Mouse (Mus musculus): ENCODE data around the gene Adarb2. TPM values are rescaled to one million over a fixed set of nuclear protein-coding genes. Genes with fewer than 3 reads are reported as not detected.
A peak's percentile ranks its signal among the peaks of the same experiment; 100 is the strongest.

The Adarb2 gene
- polyA plus RNA-seq, 1 experiment from 2014 or later, result not detected

GRCm38 (mm10) chr13:8742792-8743191 is 540.1 kb downstream of the Adarb2 start:
- H3K27ac ChIP-seq (ENCODE audit: low read length), result no peak overlapping the region
- no peak overlapping the region for H3K9ac ChIP-seq (replicated peaks; ENCODE audit: low read depth)
- H3K36me3 ChIP-seq (ENCODE audit: insufficient read depth, low read length), result no peaks in the 10 kb centered on the region
- no peak for TF ChIP-seq CTCF (IDR thresholded peaks at IDR 0.05)
- TF ChIP-seq EP300 (IDR thresholded peaks at IDR 0.05), result no peak
- no peaks in the 10 kb centered on the region for H3K27me3 ChIP-seq (replicated peaks; ENCODE audit: insufficient read depth, low read length)
- no peak for ATAC-seq
- H3K4me2 ChIP-seq (replicated peaks; ENCODE audit: low read depth, low read length), result no peak overlapping the region
- DNase-seq (ENCODE audit: low spot score), result no peak
- H3K9me3 ChIP-seq (ENCODE audit: low read length), result no peaks in the 10 kb centered on the region
- H3K4me1 ChIP-seq (ENCODE audit: insufficient read depth, low read depth, low read length), result no peaks in the 10 kb centered on the region
- no peak overlapping the region for H3K4me3 ChIP-seq (ENCODE audit: low read depth, low read length)
- WGBS, result 91% methylated on average over 5 of the region's 5 CpGs

- peak; percentile 66 for DNase-seq (ENCODE audit: low spot score)
- Histone ChIP-seq H3K27me3 (replicated peaks; ENCODE audit: insufficient read depth, low read length) (no peaks in the 10 kb centered on the region), H3K9ac (replicated peaks; ENCODE audit: low read depth) (no peak overlapping the region), H3K27ac (ENCODE audit: low read length) (no peak overlapping the region), H3K4me2 (replicated peaks; ENCODE audit: low read depth, low read length) (no peak overlapping the region), H3K4me1 (ENCODE audit: insufficient read depth, low read depth, low read length) (no peaks in the 10 kb centered on the region), H3K9me3 (ENCODE audit: low read length) (no peaks in the 10 kb centered on the region), H3K36me3 (ENCODE audit: insufficient read depth, low read length) (no peaks in the 10 kb centered on the region), H3K4me3 (ENCODE audit: low read depth, low read length) (no peak overlapping the region)
- no peak for ATAC-seq
- 28% methylated on average over 3 of the region's 3 CpGs for WGBS
- TF ChIP-seq CTCF (IDR thresholded peaks at IDR 0.05) (peak; percentile 68), EP300 (IDR thresholded peaks at IDR 0.05) (peak; percentile 26; the same call in 1 of the 2 replicates)
Observed at GRCm38 (mm10) chr13:8744565-8744964, 541.9 kb downstream of the Adarb2 start.

GRCm38 (mm10) chr13:8745596-8745995 is 542.9 kb downstream of the Adarb2 start:
- Histone ChIP-seq H3K4me2 (replicated peaks; ENCODE audit: low read depth, low read length) (no peak overlapping the region), H3K4me3 (ENCODE audit: low read depth, low read length) (no peak overlapping the region), H3K27me3 (replicated peaks; ENCODE audit: insufficient read depth, low read length) (no peaks in the 10 kb centered on the region), H3K4me1 (ENCODE audit: insufficient read depth, low read depth, low read length) (no peaks in the 10 kb centered on the region), H3K9ac (replicated peaks; ENCODE audit: low read depth) (no peak overlapping the region), H3K36me3 (ENCODE audit: insufficient read depth, low read length) (no peaks in the 10 kb centered on the region), H3K9me3 (ENCODE audit: low read length) (no peaks in the 10 kb centered on the region), H3K27ac (ENCODE audit: low read length) (no peak overlapping the region)
- 44% methylated on average over 4 of the region's 4 CpGs for WGBS
- TF ChIP-seq EP300 (IDR thresholded peaks at IDR 0.05), result no peak
- no peak for TF ChIP-seq CTCF (IDR thresholded peaks at IDR 0.05)
- no peak for ATAC-seq
- no peak for DNase-seq (ENCODE audit: low spot score)

- ATAC-seq, result no peak
- WGBS, result 86% methylated on average over 6 of the region's 6 CpGs
- H3K9me3 ChIP-seq (ENCODE audit: low read length), result no peaks in the 10 kb centered on the region
- no peak overlapping the region for H3K27ac ChIP-seq (ENCODE audit: low read length)
- TF ChIP-seq EP300 (IDR thresholded peaks at IDR 0.05), result no peak
- no peak for TF ChIP-seq CTCF (IDR thresholded peaks at IDR 0.05)
- H3K36me3 ChIP-seq (ENCODE audit: insufficient read depth, low read length), result no peaks in the 10 kb centered on the region
- no peak overlapping the region for H3K9ac ChIP-seq (replicated peaks; ENCODE audit: low read depth)
- no peak overlapping the region for H3K4me3 ChIP-seq (ENCODE audit: low read depth, low read length)
- H3K4me2 ChIP-seq (replicated peaks; ENCODE audit: low read depth, low read length), result no peak overlapping the region
- DNase-seq (ENCODE audit: low spot score), result no peak
- H3K4me1 ChIP-seq (ENCODE audit: insufficient read depth, low read depth, low read length), result no peaks in the 10 kb centered on the region
- H3K27me3 ChIP-seq (replicated peaks; ENCODE audit: insufficient read depth, low read length), result no peaks in the 10 kb centered on the region
Observed at GRCm38 (mm10) chr13:8749451-8749850, 546.8 kb downstream of the Adarb2 start.

- H3K4me3 ChIP-seq (ENCODE audit: low read depth, low read length), result no peak overlapping the region
- no peak for ATAC-seq
- H3K36me3 ChIP-seq (ENCODE audit: insufficient read depth, low read length), result no peaks in the 10 kb centered on the region
- no peak for TF ChIP-seq CTCF (IDR thresholded peaks at IDR 0.05)
- TF ChIP-seq EP300 (IDR thresholded peaks at IDR 0.05), result no peak
- no peaks in the 10 kb centered on the region for H3K9me3 ChIP-seq (ENCODE audit: low read length)
- H3K4me1 ChIP-seq (ENCODE audit: insufficient read depth, low read depth, low read length), result no peaks in the 10 kb centered on the region
- 19% methylated on average over 8 of the region's 8 CpGs for WGBS
- no peak overlapping the region for H3K9ac ChIP-seq (replicated peaks; ENCODE audit: low read depth)
- H3K27ac ChIP-seq (ENCODE audit: low read length), result no peak overlapping the region
- H3K4me2 ChIP-seq (replicated peaks; ENCODE audit: low read depth, low read length), result no peak overlapping the region
- H3K27me3 ChIP-seq (replicated peaks; ENCODE audit: insufficient read depth, low read length), result no peaks in the 10 kb centered on the region
- no peak for DNase-seq (ENCODE audit: low spot score)
Observed at GRCm38 (mm10) chr13:8760940-8761339, 558.3 kb downstream of the Adarb2 start.

- WGBS, result 94% methylated on average over 7 of the region's 7 CpGs
- H3K27ac ChIP-seq (ENCODE audit: low read length), result no peak overlapping the region
- DNase-seq (ENCODE audit: low spot score) (no peak), ATAC-seq (no peak)
- no peaks in the 10 kb centered on the region for H3K9me3 ChIP-seq (ENCODE audit: low read length)
- H3K4me3 ChIP-seq (ENCODE audit: low read depth, low read length), result no peak overlapping the region
- no peak overlapping the region for H3K4me2 ChIP-seq (replicated peaks; ENCODE audit: low read depth, low read length)
- H3K36me3 ChIP-seq (ENCODE audit: insufficient read depth, low read length), result no peaks in the 10 kb centered on the region
- TF ChIP-seq EP300 (IDR thresholded peaks at IDR 0.05) (no peak), CTCF (IDR thresholded peaks at IDR 0.05) (no peak)
- H3K4me1 ChIP-seq (ENCODE audit: insufficient read depth, low read depth, low read length), result no peaks in the 10 kb centered on the region
- H3K9ac ChIP-seq (replicated peaks; ENCODE audit: low read depth), result no peak overlapping the region
- no peaks in the 10 kb centered on the region for H3K27me3 ChIP-seq (replicated peaks; ENCODE audit: insufficient read depth, low read length)
Observed at GRCm38 (mm10) chr13:8769654-8770227, 567.1 kb downstream of the Adarb2 start.

- Histone ChIP-seq H3K9me3 (ENCODE audit: low read length) (no peaks in the 10 kb centered on the region), H3K4me1 (ENCODE audit: insufficient read depth, low read depth, low read length) (no peaks in the 10 kb centered on the region), H3K4me3 (ENCODE audit: low read depth, low read length) (no peak overlapping the region), H3K27ac (ENCODE audit: low read length) (no peak overlapping the region), H3K36me3 (ENCODE audit: insufficient read depth, low read length) (no peaks in the 10 kb centered on the region), H3K4me2 (replicated peaks; ENCODE audit: low read depth, low read length) (no peak overlapping the region), H3K27me3 (replicated peaks; ENCODE audit: insufficient read depth, low read length) (no peaks in the 10 kb centered on the region), H3K9ac (replicated peaks; ENCODE audit: low read depth) (no peak overlapping the region)
- ATAC-seq (no peak), DNase-seq (ENCODE audit: low spot score) (no peak)
- TF ChIP-seq CTCF (IDR thresholded peaks at IDR 0.05) (no peak), EP300 (IDR thresholded peaks at IDR 0.05) (no peak)
- WGBS, result 39% methylated on average over 4 of the region's 4 CpGs
Observed at GRCm38 (mm10) chr13:8770616-8771015, 568.0 kb downstream of the Adarb2 start.

All from lung, postnatal 0 days (tissue).